Mouse (Mus musculus) liver, embryonic 15.5 days (tissue): ENCODE results near the gene Sgsm1. TPM values are rescaled to one million over a fixed set of nuclear protein-coding genes. Genes with fewer than 3 reads are reported as not detected.
"Not testable (repeated sequence)": the region's sequence is repeated elsewhere in the genome, so short reads cannot be mapped to it uniquely, and the experiment has no call there.

Source experiments
- ATAC-seq: fragments of 200-750 bp; cut with Nextera tagmentation; 2 replicates; pipeline ENCODE4 v1.8.0; 2017; ENCODE audit warnings: moderate number of reproducible peaks, mild to moderate bottlenecking, moderate library complexity; ENCODE audit not compliant: insufficient read depth
- H3K27ac ChIP-seq: fragments of 300-500 bp; sonication (generic); replicated peaks from 2 replicates; pipeline ENCODE4 v1.5.1; 2015; ENCODE audit warnings: mild to moderate bottlenecking, inconsistent platforms
- H3K27me3 ChIP-seq: fragments of 300-500 bp; sonication (generic); 2 replicates; pipeline ENCODE4 v1.6.1; 2015; ENCODE audit warnings: mild to moderate bottlenecking, inconsistent platforms
- H3K36me3 ChIP-seq: fragments of 300-500 bp; sonication (generic); replicated peaks from 2 replicates; pipeline ENCODE4 v1.6.1; 2015; ENCODE audit warnings: moderate library complexity, mild to moderate bottlenecking, inconsistent platforms
- H3K4me1 ChIP-seq: fragments of 300-500 bp; sonication (generic); replicated peaks from 2 replicates; pipeline ENCODE4 v1.6.1; 2015; ENCODE audit warnings: inconsistent platforms
- H3K4me2 ChIP-seq: fragments of 300-500 bp; sonication (generic); 2 replicates; pipeline ENCODE4 v1.6.1; 2015; ENCODE audit warnings: moderate library complexity, mild to moderate bottlenecking, inconsistent platforms
- H3K4me3 ChIP-seq: fragments of 300-500 bp; sonication (generic); replicated peaks from 2 replicates; pipeline ENCODE4 v1.5.1; 2015; ENCODE audit warnings: mild to moderate bottlenecking, inconsistent platforms
- H3K9ac ChIP-seq: fragments of 300-500 bp; sonication (generic); 2 replicates; pipeline ENCODE4 v1.6.1; 2015; ENCODE audit warnings: moderate library complexity, mild to moderate bottlenecking, inconsistent platforms
- H3K9me3 ChIP-seq: fragments of 300-500 bp; sonication (generic); replicated peaks from 2 replicates; pipeline ENCODE4 v1.6.1; 2016; ENCODE audit warnings: inconsistent platforms
- WGBS: fragments of 180-500 bp; shearing (Covaris S2); methylation state at CpG from one replicate; pipeline ENCODE4 v1.1.7; 2015; ENCODE audit warnings: mixed read lengths; ENCODE audit not compliant: insufficient replicate concordance; 5-methylcytosine and 5-hydroxymethylcytosine counted together
- polyA plus RNA-seq: library from polyadenylated mRNA; unstranded; fragments of >200 nt; fragmentation: Nextera tagmentation; extraction: Ambion mirVana; gene quantifications from 2 replicates; pipeline ENCODE4 v1.2.1, GENCODE M21; 2015

The Sgsm1 gene
- 1.6 and 1.7 TPM in 2 replicates for polyA plus RNA-seq

DNA sequence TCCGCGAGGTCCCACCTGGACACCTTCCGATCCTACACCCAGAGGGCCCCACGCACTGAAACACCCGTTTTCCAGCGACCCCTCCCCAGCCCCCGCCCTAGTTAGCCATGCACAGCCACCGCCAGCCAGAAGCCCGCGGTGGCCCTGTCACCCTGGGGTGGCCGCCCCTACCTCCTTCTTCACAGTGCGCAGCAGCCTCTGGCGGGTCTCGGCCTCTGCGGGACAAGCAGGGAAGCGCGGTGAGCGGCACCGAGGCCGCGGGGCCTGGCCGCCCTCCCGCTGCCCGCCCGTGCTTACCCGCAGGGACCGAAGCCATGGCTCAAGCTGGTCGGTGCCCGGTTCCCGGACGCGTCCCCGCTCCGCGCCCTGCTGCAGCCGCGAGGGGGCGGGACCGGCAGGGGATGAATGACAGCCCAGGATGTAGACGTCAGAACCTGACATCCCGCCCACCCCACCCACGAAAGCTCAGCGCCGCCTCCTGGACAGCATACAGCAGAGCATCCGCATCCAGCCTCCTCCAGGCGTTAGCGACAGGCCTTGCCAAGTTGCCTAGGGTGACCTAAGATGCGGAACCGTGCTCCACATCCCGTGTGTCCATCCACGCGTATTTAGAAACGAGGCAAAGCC lies at the start of gene Sgsm1:
Gene Sgsm1 (minus strand): TSS at position 410 of the 627 bp plus-strand sequence.
- H3K4me2 ChIP-seq, result peak within 1 kb of the TSS; percentile 60
- no peak within 1 kb of the TSS for H3K27ac ChIP-seq
- H3K9me3 ChIP-seq, result no peaks in the 10 kb centered on the region
- no peak for ATAC-seq
- peak within 1 kb of the TSS; percentile 43 for H3K4me3 ChIP-seq
- no peaks in the 10 kb centered on the region for H3K36me3 ChIP-seq
- no peak within 1 kb of the TSS for H3K9ac ChIP-seq
- peaks cover 66% of the 10 kb centered on the region for H3K27me3 ChIP-seq
- no peaks in the 10 kb centered on the region for H3K4me1 ChIP-seq
- WGBS, result 4% methylated on average over 53 of the region's 53 CpGs

DNA sequence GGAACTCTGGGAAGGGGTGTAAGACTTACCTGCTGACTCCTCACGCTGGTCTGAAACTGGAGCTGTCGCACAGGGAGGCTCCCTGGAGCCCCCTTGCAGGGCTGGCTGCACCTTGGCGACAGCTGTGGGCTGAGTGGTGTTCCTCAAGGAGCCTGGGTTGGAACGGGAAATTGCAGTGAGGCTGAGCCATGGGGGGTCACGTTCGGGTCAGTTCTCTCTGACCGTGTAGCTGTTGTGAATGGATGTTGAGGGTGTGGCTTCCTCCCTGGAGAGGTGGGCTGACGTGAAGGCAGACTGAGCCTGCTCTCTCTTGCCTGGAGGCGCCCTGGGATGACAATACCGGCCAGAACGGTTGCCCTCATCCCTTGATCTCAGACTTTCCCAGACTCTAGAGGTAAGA lies 48.2 kb upstream of the Sgsm1 start:
- no peak overlapping the region for H3K4me2 ChIP-seq
- ATAC-seq, result no peak
- no peaks in the 10 kb centered on the region for H3K36me3 ChIP-seq
- H3K9ac ChIP-seq, result no peak overlapping the region
- H3K9me3 ChIP-seq, result no peaks in the 10 kb centered on the region
- no peaks in the 10 kb centered on the region for H3K4me1 ChIP-seq
- 15% methylated on average over 11 of the region's 11 CpGs for WGBS
- no peak overlapping the region for H3K27ac ChIP-seq
- peaks cover 11% of the 10 kb centered on the region; the same call in 1 of the 2 replicates for H3K27me3 ChIP-seq
- no peak overlapping the region for H3K4me3 ChIP-seq

DNA sequence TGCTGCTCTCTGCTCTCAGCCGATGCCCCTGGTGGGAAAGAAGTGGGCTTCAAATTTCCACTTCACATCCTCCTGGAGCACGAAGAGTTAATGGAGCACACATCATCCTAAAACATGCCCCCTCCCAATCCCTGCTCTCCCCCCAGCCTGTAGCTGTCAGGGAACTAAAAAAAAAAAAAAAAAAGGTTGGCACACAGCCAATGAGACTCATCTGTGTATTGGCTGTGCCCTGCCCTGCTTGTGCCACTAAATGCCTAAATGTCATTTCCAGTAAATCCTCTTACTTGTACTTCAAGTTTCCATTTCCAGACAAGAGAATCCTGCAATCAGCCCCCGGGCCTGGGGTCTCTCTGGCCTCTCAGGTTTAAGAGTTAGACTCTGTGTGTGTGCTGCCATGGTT lies 47.1 kb upstream of the Sgsm1 start:
- H3K4me1 ChIP-seq, result no peaks in the 10 kb centered on the region
- ATAC-seq, result no peak
- H3K27ac ChIP-seq, result no peak overlapping the region
- WGBS, result 39% methylated on average over 3 of the region's 3 CpGs
- no peaks in the 10 kb centered on the region for H3K36me3 ChIP-seq
- H3K4me2 ChIP-seq, result no peak overlapping the region
- H3K4me3 ChIP-seq, result no peak overlapping the region
- H3K27me3 ChIP-seq, result peaks cover 21% of the 10 kb centered on the region; the same call in 1 of the 2 replicates
- no peak overlapping the region for H3K9ac ChIP-seq
- H3K9me3 ChIP-seq, result no peaks in the 10 kb centered on the region

DNA sequence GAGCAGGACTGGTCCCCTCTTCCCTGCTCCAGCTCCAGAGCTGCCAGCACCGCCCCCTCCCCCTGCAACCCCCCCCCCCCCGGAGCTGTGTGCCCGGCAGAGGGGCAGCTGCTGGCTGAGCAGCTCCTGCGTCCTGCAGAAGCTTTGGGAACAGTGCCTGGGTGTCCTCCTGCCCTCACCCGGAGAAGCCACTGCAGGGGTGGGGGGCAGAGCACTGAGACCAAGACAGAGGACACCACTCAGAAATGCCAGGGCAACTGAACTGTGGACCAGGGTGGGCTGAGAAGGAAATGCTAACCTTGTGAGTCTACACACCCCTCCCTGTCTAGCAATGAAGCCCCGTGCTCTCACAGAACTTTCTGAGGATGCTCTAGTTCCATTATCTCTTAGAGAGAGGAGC lies 46.6 kb upstream of the Sgsm1 start, which contains the start of gene Aym1:
Gene Aym1 (plus strand): TSS at position 109 of the 400 bp plus-strand sequence.
- no peaks in the 10 kb centered on the region for H3K9me3 ChIP-seq
- peaks cover 24% of the 10 kb centered on the region; the same call in 1 of the 2 replicates for H3K27me3 ChIP-seq
- H3K4me3 ChIP-seq, result no peak within 1 kb of the TSS
- no peak within 1 kb of the TSS for H3K4me2 ChIP-seq
- no peaks in the 10 kb centered on the region for H3K36me3 ChIP-seq
- no peak for ATAC-seq
- H3K27ac ChIP-seq, result no peak within 1 kb of the TSS
- WGBS, result 40% methylated on average over 5 of the region's 6 CpGs
- no peaks in the 10 kb centered on the region for H3K4me1 ChIP-seq
- no peak within 1 kb of the TSS for H3K9ac ChIP-seq

- H3K36me3 ChIP-seq, result no peaks in the 10 kb centered on the region
- peaks cover 32% of the 10 kb centered on the region; the same call in 1 of the 2 replicates for H3K27me3 ChIP-seq
- no peak overlapping the region for H3K4me3 ChIP-seq
- no peak for ATAC-seq
- no peak overlapping the region for H3K4me2 ChIP-seq
- 43% methylated on average over 16 of the region's 16 CpGs for WGBS
- no peak overlapping the region for H3K9ac ChIP-seq
- no peaks in the 10 kb centered on the region for H3K9me3 ChIP-seq
- no peaks in the 10 kb centered on the region for H3K4me1 ChIP-seq
- H3K27ac ChIP-seq, result no peak overlapping the region
Measured at GRCm38 (mm10) chr5:113354311-113354710, 43.7 kb upstream of the Sgsm1 start.

GRCm38 (mm10) chr5:113352636-113353035 lies 42.0 kb upstream of the Sgsm1 start:
- no peak for ATAC-seq
- Histone ChIP-seq H3K4me2 (no peak overlapping the region), H3K9ac (no peak overlapping the region), H3K36me3 (no peaks in the 10 kb centered on the region), H3K27me3 (peaks cover 43% of the 10 kb centered on the region), H3K4me1 (no peaks in the 10 kb centered on the region), H3K4me3 (no peak overlapping the region), H3K9me3 (no peaks in the 10 kb centered on the region), H3K27ac (no peak overlapping the region)
- WGBS, result 49% methylated on average over 6 of the region's 6 CpGs

- peaks cover 52% of the 10 kb centered on the region for H3K27me3 ChIP-seq
- WGBS, result 63% methylated on average over 3 of the region's 3 CpGs
- no peak overlapping the region for H3K4me3 ChIP-seq
- no peak overlapping the region for H3K9ac ChIP-seq
- no peaks in the 10 kb centered on the region for H3K4me1 ChIP-seq
- no peaks in the 10 kb centered on the region for H3K9me3 ChIP-seq
- no peak overlapping the region for H3K4me2 ChIP-seq
- H3K27ac ChIP-seq, result no peak overlapping the region
- H3K36me3 ChIP-seq, result no peaks in the 10 kb centered on the region
- ATAC-seq, result no peak
Measured at GRCm38 (mm10) chr5:113351768-113352167, 41.2 kb upstream of the Sgsm1 start.

DNA sequence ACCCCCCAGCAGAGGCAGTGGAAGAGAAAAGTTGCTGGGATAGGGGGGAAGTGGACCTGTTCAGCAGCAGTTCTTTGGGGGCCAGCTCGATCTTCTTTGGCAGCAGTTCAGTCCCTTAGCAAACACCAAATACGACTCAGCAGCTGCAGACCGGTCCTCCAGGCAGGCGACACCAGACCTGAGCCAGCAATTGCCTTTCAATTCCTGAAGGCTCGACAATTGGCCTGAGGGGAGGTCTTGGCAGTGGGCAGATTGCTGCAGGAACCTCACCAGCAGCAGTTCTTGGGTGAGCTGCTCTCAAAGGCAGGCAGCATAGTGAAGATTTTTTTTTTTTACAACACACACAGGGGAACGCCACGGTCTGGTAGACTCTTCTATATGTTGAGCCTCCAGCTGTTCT lies 39.2 kb upstream of the Sgsm1 start:
- Histone ChIP-seq H3K9me3 (no peaks in the 10 kb centered on the region), H3K4me2 (no peak overlapping the region), H3K36me3 (no peaks in the 10 kb centered on the region), H3K4me1 (no peaks in the 10 kb centered on the region), H3K9ac (no peak overlapping the region), H3K27me3 (peaks cover 72% of the 10 kb centered on the region), H3K27ac (no peak overlapping the region), H3K4me3 (no peak overlapping the region)
- 25% methylated on average over 7 of the region's 7 CpGs for WGBS
- no peak for ATAC-seq

GRCm38 (mm10) chr5:113349226-113349625 lies 38.6 kb upstream of the Sgsm1 start:
- Histone ChIP-seq H3K4me1 (no peaks in the 10 kb centered on the region), H3K27ac (no peak overlapping the region), H3K36me3 (no peaks in the 10 kb centered on the region), H3K4me3 (no peak overlapping the region), H3K9ac (no peak overlapping the region), H3K4me2 (no peak overlapping the region), H3K27me3 (peaks cover 75% of the 10 kb centered on the region), H3K9me3 (no peaks in the 10 kb centered on the region)
- 10% methylated on average over 7 of the region's 7 CpGs for WGBS
- ATAC-seq, result no peak

- H3K27me3 ChIP-seq, result peaks cover 75% of the 10 kb centered on the region
Measured at GRCm38 (mm10) chr5:113348597-113348996, 38.0 kb upstream of the Sgsm1 start.

GRCm38 (mm10) chr5:113347593-113347992 lies 37.0 kb upstream of the Sgsm1 start:
- Histone ChIP-seq H3K9me3 (no peaks in the 10 kb centered on the region), H3K9ac (no peak overlapping the region), H3K4me3 (no peak overlapping the region), H3K4me2 (no peak overlapping the region), H3K36me3 (no peaks in the 10 kb centered on the region), H3K27ac (no peak overlapping the region), H3K4me1 (no peaks in the 10 kb centered on the region), H3K27me3 (peaks cover 67% of the 10 kb centered on the region)
- ATAC-seq, result no peak
- WGBS, result 27% methylated on average over 12 of the region's 12 CpGs

More at GRCm38 (mm10) chr5:113348597-113348996, 38.0 kb upstream of the Sgsm1 start:
- WGBS, result 14% methylated on average over 13 of the region's 13 CpGs
- no peak overlapping the region for H3K27ac ChIP-seq
- no peaks in the 10 kb centered on the region for H3K9me3 ChIP-seq
- no peak for ATAC-seq
- H3K9ac ChIP-seq, result no peak overlapping the region
- no peak overlapping the region for H3K4me2 ChIP-seq
- no peaks in the 10 kb centered on the region for H3K36me3 ChIP-seq
- no peak overlapping the region for H3K4me3 ChIP-seq
- no peaks in the 10 kb centered on the region for H3K4me1 ChIP-seq

GRCm38 (mm10) chr5:113346651-113347050 lies 36.1 kb upstream of the Sgsm1 start:
- H3K4me3 ChIP-seq, H3K9ac ChIP-seq, H3K36me3 ChIP-seq, H3K27ac ChIP-seq, H3K4me1 ChIP-seq, ATAC-seq, H3K4me2 ChIP-seq, H3K9me3 ChIP-seq: not testable (repeated sequence)
- WGBS, result 21% methylated on average over 6 of the region's 6 CpGs
- peaks cover 66% of the 10 kb centered on the region for H3K27me3 ChIP-seq
